Mouse (Mus musculus): ENCODE data around the gene Glis3.

DNA sequence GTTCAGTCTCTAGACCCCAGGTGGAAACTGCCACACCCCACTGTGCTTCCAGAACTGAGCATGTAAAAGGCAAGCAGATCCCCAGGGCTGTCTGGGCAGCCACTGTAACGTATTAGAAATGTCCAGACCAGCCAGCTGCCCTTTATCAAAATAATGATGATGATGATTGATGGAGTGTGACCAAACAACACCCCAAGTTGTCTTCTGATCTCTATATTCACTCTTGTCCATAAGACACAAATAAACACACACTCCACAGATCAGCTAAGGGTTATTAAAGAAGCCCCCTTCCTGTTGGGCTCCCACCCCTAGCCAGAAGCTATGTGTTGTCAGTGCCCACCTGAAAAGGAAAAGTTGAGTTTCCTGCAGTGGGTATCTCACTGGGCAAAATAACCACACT, 134.4 kb downstream of the Glis3 start:
- TF ChIP-seq TAL1 (IDR thresholded peaks at IDR 0.05; ENCODE audit: low read length) (no peak), GATA1 (IDR thresholded peaks at IDR 0.05; ENCODE audit: low read length) (no peak)
